Mouse (Mus musculus) embryonic facial prominence, embryonic 14.5 days (tissue): ENCODE data around the gene Esr1. TPM values are rescaled to one million over a fixed set of nuclear protein-coding genes. Genes with fewer than 3 reads are reported as not detected.

Experiments
- ATAC-seq: fragments of 200-750 bp; cut with Nextera tagmentation; 2 replicates; pipeline ENCODE4 v1.8.0; 2017; ENCODE audit warnings: low read depth, moderate number of reproducible peaks, moderate TSS enrichment
- DNase-seq: peaks from one replicate; pipeline ENCODE4 v3.0.0-alpha.2; 2015; ENCODE audit warnings: low spot score
- H3K27ac ChIP-seq: fragments of 300-500 bp; sonication (generic); replicated peaks from 2 replicates; pipeline ENCODE4 v1.5.1; 2014; ENCODE audit warnings: low read depth, mild to moderate bottlenecking, low read length, moderate library complexity
- H3K27me3 ChIP-seq: fragments of 300-500 bp; sonication (generic); replicated peaks from 2 replicates; pipeline ENCODE4 v1.6.1; 2014; ENCODE audit warnings: low read length; ENCODE audit not compliant: control insufficient read depth, insufficient read depth
- H3K36me3 ChIP-seq: fragments of 300-500 bp; sonication (generic); 2 replicates; pipeline ENCODE4 v1.6.1; 2014; ENCODE audit warnings: low read length, mixed read lengths; ENCODE audit not compliant: control insufficient read depth, insufficient read depth
- H3K4me1 ChIP-seq: fragments of 300-500 bp; sonication (generic); 2 replicates; pipeline ENCODE4 v1.6.1; 2014; ENCODE audit warnings: antibody characterized with exemption, low read length; ENCODE audit not compliant: control insufficient read depth, insufficient read depth
- H3K4me2 ChIP-seq: fragments of 300-500 bp; sonication (generic); 2 replicates; pipeline ENCODE4 v1.6.1; 2014; ENCODE audit warnings: low read depth, mild to moderate bottlenecking, low read length, moderate library complexity, mixed read lengths
- H3K4me3 ChIP-seq: fragments of 300-500 bp; sonication (generic); 2 replicates; pipeline ENCODE4 v1.5.1; 2014; ENCODE audit warnings: low read depth, mild to moderate bottlenecking, low read length
- H3K9ac ChIP-seq: fragments of 300-500 bp; sonication (generic); 2 replicates; pipeline ENCODE4 v1.6.1; 2014; ENCODE audit warnings: low read depth, mild to moderate bottlenecking, low read length, moderate library complexity, mixed read lengths
- H3K9me3 ChIP-seq: fragments of 300-500 bp; sonication (generic); 2 replicates; pipeline ENCODE4 v1.6.1; 2016; ENCODE audit warnings: low read length; ENCODE audit not compliant: control insufficient read depth
- WGBS: fragments of 180-500 bp; shearing (Covaris S2); extraction: QIAGEN DNeasy Blood & Tissue Kit; methylation state at CpG from one replicate; pipeline ENCODE4 v1.1.7; 2014; 5-methylcytosine and 5-hydroxymethylcytosine counted together
- polyA plus RNA-seq: library from polyadenylated mRNA; unstranded; fragments of >200 nt; fragmentation: Nextera tagmentation; extraction: Ambion mirVana; gene quantifications from 2 replicates; pipeline ENCODE4 v1.2.1, GENCODE M21; 2014

Gene Esr1
- polyA plus RNA-seq, 1 experiment from 2014 or later = 0.82 TPM

GRCm38 (mm10) chr10:4683711-4684265, 72.4 kb downstream of the Esr1 start:
- Histone ChIP-seq H3K36me3 (no peaks in the 10 kb centered on the region), H3K4me2 (no peak overlapping the region)
- ATAC-seq = no peak

DNA sequence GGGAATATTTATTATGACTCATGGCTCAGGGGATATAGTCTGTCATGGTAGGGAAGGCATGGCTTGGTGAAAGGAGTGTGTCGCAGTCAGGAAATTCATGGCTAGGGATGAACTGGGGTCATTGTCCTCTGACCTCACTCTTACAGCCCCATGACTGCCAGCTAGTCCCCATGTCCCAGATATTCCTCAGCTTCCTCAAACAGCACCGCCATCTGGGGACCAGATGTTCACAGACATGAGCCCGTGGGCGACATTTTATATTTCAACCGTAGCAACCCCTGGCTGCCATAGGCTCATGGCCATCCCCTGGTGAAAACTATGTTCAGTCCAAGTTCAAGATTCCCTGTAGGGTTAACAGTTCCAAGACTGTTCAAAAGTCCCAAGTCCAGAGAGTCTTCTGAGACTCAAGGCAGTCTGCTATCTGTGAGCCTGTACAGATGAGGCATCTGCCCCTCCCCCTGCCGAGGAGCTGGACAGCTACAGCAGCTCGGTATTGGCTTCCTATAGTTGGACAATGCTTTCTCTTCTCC, 83.0 kb downstream of the Esr1 start:
- Histone ChIP-seq H3K4me2 (no peak overlapping the region), H3K4me1 (no peaks in the 10 kb centered on the region), H3K4me3 (no peak overlapping the region), H3K27ac (no peak overlapping the region), H3K27me3 (no peaks in the 10 kb centered on the region), H3K9me3 (no peaks in the 10 kb centered on the region), H3K9ac (no peak overlapping the region), H3K36me3 (no peaks in the 10 kb centered on the region)
- ATAC-seq (no peak), DNase-seq (no peak)
- 43% methylated on average over 7 of the region's 7 CpGs for WGBS

More at GRCm38 (mm10) chr10:4683711-4684265, 72.4 kb downstream of the Esr1 start:
- H3K27me3 ChIP-seq = no peaks in the 10 kb centered on the region
- H3K27ac ChIP-seq = no peak overlapping the region
- DNase-seq = no peak
- no peaks in the 10 kb centered on the region for H3K4me1 ChIP-seq
- WGBS = 87% methylated on average over 12 of the region's 12 CpGs
- no peak overlapping the region for H3K9ac ChIP-seq
- H3K9me3 ChIP-seq = no peaks in the 10 kb centered on the region
- H3K4me3 ChIP-seq = no peak overlapping the region

DNA sequence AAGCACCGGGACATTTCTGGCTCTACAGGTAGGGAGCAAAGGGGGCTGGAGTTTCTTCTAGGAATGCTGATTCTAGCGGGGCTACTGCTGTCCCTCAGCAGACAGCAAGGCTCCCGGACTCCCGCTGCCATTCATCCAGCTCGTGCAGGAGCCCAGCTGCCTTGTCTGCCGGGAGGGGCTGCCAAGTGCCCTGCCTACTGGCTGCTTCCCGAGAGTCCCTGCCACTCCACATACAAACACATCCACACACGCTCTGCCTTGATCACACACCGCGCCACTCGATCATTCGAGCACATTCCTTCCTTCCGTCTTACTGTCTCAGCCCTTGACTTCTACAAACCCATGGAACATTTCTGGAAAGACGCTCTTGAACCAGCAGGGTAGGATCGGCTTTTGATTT, 98.5 kb downstream of the Esr1 start:
- Histone ChIP-seq H3K4me2 (peak overlapping the region; percentile 56), H3K9ac (0 out of 2 replicates have a peak overlapping the region, but pooled peaks have one; percentile 25), H3K27ac (no peak overlapping the region), H3K36me3 (no peaks in the 10 kb centered on the region), H3K4me1 (0 out of 2 replicates have a peak, but pooled peaks cover 6% of the 10 kb centered on the region), H3K27me3 (peaks cover 56% of the 10 kb centered on the region), H3K4me3 (peak overlapping the region; percentile 35), H3K9me3 (no peaks in the 10 kb centered on the region)
- DNase-seq = peak; percentile 51
- peak; percentile 71; the same call in 1 of the 2 replicates for ATAC-seq
- WGBS = 4% methylated on average over 13 of the region's 15 CpGs

DNA sequence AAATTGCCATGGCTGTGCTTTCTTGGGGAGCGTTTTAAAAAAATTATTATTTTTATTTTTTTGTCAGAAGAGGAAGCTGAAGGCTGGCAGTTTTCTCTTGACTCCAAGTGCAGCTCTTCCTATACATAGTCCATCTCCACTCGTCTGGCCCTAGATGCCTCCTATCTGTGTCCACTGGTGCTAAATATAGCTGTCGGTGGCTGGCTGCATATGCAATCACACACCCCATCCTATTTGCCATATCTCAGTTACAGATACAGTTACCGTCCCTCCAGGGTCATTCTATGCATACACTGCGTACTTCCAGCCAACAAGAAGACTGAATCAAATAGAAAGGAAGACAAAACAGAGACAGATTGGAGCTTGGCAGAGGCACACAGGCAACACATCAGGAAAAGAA, 100.0 kb downstream of the Esr1 start:
- Histone ChIP-seq H3K4me1 (0 out of 2 replicates have a peak, but pooled peaks cover 6% of the 10 kb centered on the region), H3K27me3 (peaks cover 58% of the 10 kb centered on the region), H3K9ac (no peak overlapping the region), H3K4me2 (peak overlapping the region; percentile 92; the same call in 1 of the 2 replicates), H3K9me3 (no peaks in the 10 kb centered on the region), H3K36me3 (no peaks in the 10 kb centered on the region), H3K4me3 (0 out of 2 replicates have a peak overlapping the region, but pooled peaks have one; percentile 46), H3K27ac (no peak overlapping the region)
- 44% methylated on average over 5 of the region's 5 CpGs for WGBS
- DNase-seq = no peak
- no peak for ATAC-seq

DNA sequence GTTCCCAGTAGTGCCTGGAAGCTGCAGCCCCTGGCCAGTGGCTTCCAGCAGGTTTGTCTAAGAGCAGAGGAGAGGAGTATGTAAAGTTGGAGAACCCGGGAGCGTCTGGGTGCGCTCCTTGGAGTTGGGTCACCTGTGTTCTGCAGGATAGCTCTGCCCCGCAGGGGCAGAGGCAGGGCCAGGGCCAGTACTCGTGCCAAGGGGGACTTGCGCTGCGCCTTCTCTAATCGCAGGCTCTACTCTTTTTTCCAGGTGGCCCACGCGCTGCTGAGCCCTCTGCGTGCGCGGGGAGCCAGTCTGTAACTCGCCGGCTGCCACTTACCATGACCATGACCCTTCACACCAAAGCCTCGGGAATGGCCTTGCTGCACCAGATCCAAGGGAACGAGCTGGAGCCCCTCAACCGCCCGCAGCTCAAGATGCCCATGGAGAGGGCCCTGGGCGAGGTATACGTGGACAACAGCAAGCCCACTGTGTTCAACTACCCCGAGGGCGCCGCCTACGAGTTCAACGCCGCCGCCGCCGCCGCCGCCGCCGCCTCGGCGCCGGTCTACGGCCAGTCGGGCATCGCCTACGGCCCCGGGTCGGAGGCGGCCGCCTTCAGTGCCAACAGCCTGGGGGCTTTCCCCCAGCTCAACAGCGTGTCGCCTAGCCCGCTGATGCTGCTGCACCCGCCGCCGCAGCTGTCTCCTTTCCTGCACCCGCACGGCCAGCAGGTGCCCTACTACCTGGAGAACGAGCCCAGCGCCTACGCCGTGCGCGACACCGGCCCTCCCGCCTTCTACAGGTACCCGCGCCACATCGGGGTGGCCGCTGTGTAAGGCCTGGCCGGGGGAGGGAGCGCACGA, 100.9 kb downstream of the Esr1 start:
- ATAC-seq = 0 out of 2 replicates have a peak, but pooled peaks have one; percentile 63
- H3K36me3 ChIP-seq = no peaks in the 10 kb centered on the region
- WGBS = 5% methylated on average over 28 of the region's 68 CpGs
- DNase-seq = peak; percentile 12
- H3K9ac ChIP-seq = 0 out of 2 replicates have a peak overlapping the region, but pooled peaks have one; percentile 37
- H3K9me3 ChIP-seq = no peaks in the 10 kb centered on the region
- H3K4me1 ChIP-seq = 0 out of 2 replicates have a peak, but pooled peaks cover 6% of the 10 kb centered on the region
- peak overlapping the region; percentile 46 for H3K4me3 ChIP-seq
- peak overlapping the region; percentile 92 for H3K4me2 ChIP-seq
- H3K27me3 ChIP-seq = peaks cover 58% of the 10 kb centered on the region
- no peak overlapping the region for H3K27ac ChIP-seq

DNA sequence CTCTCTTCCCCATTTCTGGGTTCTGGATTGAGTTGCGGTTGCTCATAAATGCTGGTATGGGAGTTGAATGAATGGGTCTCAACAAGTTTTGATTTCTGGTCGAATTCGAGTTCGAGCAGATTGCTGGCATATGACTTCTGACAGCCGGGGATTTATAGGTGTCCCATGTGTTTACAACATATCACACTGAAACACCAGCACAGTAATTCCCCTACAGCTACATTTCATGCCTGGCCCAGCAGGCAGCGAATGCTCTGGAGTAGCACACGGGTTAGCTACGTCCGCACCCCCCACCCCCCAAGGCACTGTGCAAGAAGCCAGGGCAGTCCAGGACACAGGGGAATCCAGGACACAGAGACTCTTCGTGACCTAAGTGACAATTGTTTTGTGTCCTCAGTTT, 102.0 kb downstream of the Esr1 start:
- peaks cover 58% of the 10 kb centered on the region for H3K27me3 ChIP-seq
- H3K4me1 ChIP-seq = 0 out of 2 replicates have a peak, but pooled peaks cover 6% of the 10 kb centered on the region
- DNase-seq = no peak
- no peaks in the 10 kb centered on the region for H3K9me3 ChIP-seq
- H3K9ac ChIP-seq = no peak overlapping the region
- H3K27ac ChIP-seq = no peak overlapping the region
- no peak for ATAC-seq
- H3K36me3 ChIP-seq = no peaks in the 10 kb centered on the region
- 64% methylated on average over 6 of the region's 10 CpGs for WGBS
- no peak overlapping the region for H3K4me2 ChIP-seq
- H3K4me3 ChIP-seq = no peak overlapping the region

GRCm38 (mm10) chr10:4724851-4725250, 113.5 kb downstream of the Esr1 start:
- no peak overlapping the region for H3K4me2 ChIP-seq
- H3K4me3 ChIP-seq = no peak overlapping the region
- no peak for ATAC-seq
- H3K9ac ChIP-seq = no peak overlapping the region
- H3K36me3 ChIP-seq = no peaks in the 10 kb centered on the region
- H3K9me3 ChIP-seq = no peaks in the 10 kb centered on the region
- no peak overlapping the region for H3K27ac ChIP-seq
- peak; percentile 8 for DNase-seq
- H3K4me1 ChIP-seq = no peaks in the 10 kb centered on the region
- H3K27me3 ChIP-seq = no peaks in the 10 kb centered on the region
- WGBS = 56% methylated on average over 3 of the region's 3 CpGs

- Histone ChIP-seq H3K27me3 (no peaks in the 10 kb centered on the region), H3K4me2 (no peak overlapping the region), H3K27ac (no peak overlapping the region), H3K9ac (no peak overlapping the region), H3K4me1 (no peaks in the 10 kb centered on the region), H3K9me3 (no peaks in the 10 kb centered on the region), H3K36me3 (no peaks in the 10 kb centered on the region), H3K4me3 (no peak overlapping the region)
- DNase-seq (no peak), ATAC-seq (no peak)
- WGBS = 69% methylated on average over 6 of the region's 6 CpGs
Measured at GRCm38 (mm10) chr10:4726141-4726540, 114.7 kb downstream of the Esr1 start.
